In genomic region chr11:96629775-96630174, GRCm38 (mm10) we compare ENCODE assay signal across 8 mouse cellular contexts.
A peak's percentile ranks its signal among the peaks of the same experiment; 100 is the strongest.
DNase-seq lines count a peak whose midpoint lies in the region; ATAC-seq and TF ChIP-seq lines count a peak whose summit lies in the region.

No protein-coding gene starts in this region.

- ATAC-seq in forebrain, embryonic 15.5 days (replicated peaks), result no peak
- ATAC-seq in forebrain, embryonic 11.5 days (replicated peaks; ENCODE audit: low FRiP score), result no peak
- ATAC-seq in neural tube, embryonic 13.5 days (ENCODE audit: low read depth), result peak; percentile 55; the same call in 1 of the 2 replicates
- ATAC-seq in neural tube, embryonic 15.5 days (ENCODE audit: low FRiP score), result no peak
- ATAC-seq in hindbrain, embryonic 11.5 days (ENCODE audit: low FRiP score), result no peak
- ATAC-seq in midbrain, postnatal 0 days (ENCODE audit: low FRiP score), result no peak

- no peak for TF ChIP-seq CTCF in midbrain, postnatal 0 days (IDR thresholded peaks at IDR 0.05)

- peak overlapping the region; percentile 22; the same call in 1 of the 2 replicates for H3K9ac ChIP-seq in forebrain, embryonic 15.5 days (replicated peaks)
- H3K9ac ChIP-seq in forebrain, embryonic 11.5 days (ENCODE audit: low read length), result no peak overlapping the region
- no peak overlapping the region for H3K9ac ChIP-seq in neural tube, embryonic 13.5 days
- H3K9ac ChIP-seq in neural tube, embryonic 15.5 days (replicated peaks), result no peak overlapping the region
- no peak overlapping the region for H3K9ac ChIP-seq in hindbrain, embryonic 11.5 days (ENCODE audit: low read depth, low read length)
- H3K9ac ChIP-seq in midbrain, postnatal 0 days (replicated peaks; ENCODE audit: low read length, poor library complexity, severe bottlenecking), result no peak overlapping the region

- peak overlapping the region; percentile 22; the same call in 1 of the 2 replicates for H3K4me2 ChIP-seq in forebrain, embryonic 15.5 days (replicated peaks)
- no peak overlapping the region for H3K4me2 ChIP-seq in forebrain, embryonic 11.5 days (ENCODE audit: low read depth, low read length, severe bottlenecking)
- no peak overlapping the region for H3K4me2 ChIP-seq in neural tube, embryonic 13.5 days
- H3K4me2 ChIP-seq in neural tube, embryonic 15.5 days, result no peak overlapping the region; the same call in 1 of the 2 replicates
- H3K4me2 ChIP-seq in hindbrain, embryonic 11.5 days (replicated peaks; ENCODE audit: low read depth, low read length), result no peak overlapping the region
- peak overlapping the region; percentile 2; the same call in 1 of the 2 replicates for H3K4me2 ChIP-seq in midbrain, postnatal 0 days (ENCODE audit: low read depth, low read length, poor library complexity, severe bottlenecking)

- no peaks in the 10 kb centered on the region; the same call in 1 of the 2 replicates for H3K27me3 ChIP-seq in forebrain, embryonic 15.5 days
- H3K27me3 ChIP-seq in forebrain, embryonic 11.5 days (ENCODE audit: control insufficient read depth, insufficient read depth, low read length), result no peaks in the 10 kb centered on the region
- H3K27me3 ChIP-seq in neural tube, embryonic 13.5 days, result no peaks in the 10 kb centered on the region
- H3K27me3 ChIP-seq in neural tube, embryonic 15.5 days (replicated peaks), result no peaks in the 10 kb centered on the region
- H3K27me3 ChIP-seq in hindbrain, embryonic 11.5 days (ENCODE audit: control insufficient read depth, insufficient read depth, low read length), result peaks cover 2% of the 10 kb centered on the region; the same call in 1 of the 2 replicates
- 0 out of 2 replicates have a peak, but pooled peaks cover 4% of the 10 kb centered on the region for H3K27me3 ChIP-seq in midbrain, postnatal 0 days (ENCODE audit: insufficient read depth, low read length)

- DNase-seq in forebrain, embryonic 11.5 days (ENCODE audit: low spot score), result no peak
- peak; percentile 61 for DNase-seq in hindbrain, embryonic 11.5 days (ENCODE audit: low spot score)
- DNase-seq in midbrain, postnatal 0 days (ENCODE audit: low spot score), result peak; percentile 66
- no peak for DNase-seq in MN1 (ENCODE audit: low spot score)
- DNase-seq in liver, result no peak

- WGBS in forebrain, embryonic 15.5 days, result 47% methylated on average over 9 of the region's 9 CpGs
- 54% methylated on average over 9 of the region's 9 CpGs for WGBS in forebrain, embryonic 11.5 days
- WGBS in neural tube, embryonic 13.5 days, result 45% methylated on average over 9 of the region's 9 CpGs
- 45% methylated on average over 9 of the region's 9 CpGs for WGBS in neural tube, embryonic 15.5 days
- WGBS in hindbrain, embryonic 11.5 days, result 51% methylated on average over 9 of the region's 9 CpGs
- WGBS in midbrain, postnatal 0 days, result 46% methylated on average over 9 of the region's 9 CpGs

- H3K4me3 ChIP-seq in forebrain, embryonic 15.5 days, result peak overlapping the region; percentile 18; the same call in 1 of the 2 replicates
- no peak overlapping the region for H3K4me3 ChIP-seq in forebrain, embryonic 11.5 days (ENCODE audit: low read depth, low read length)
- H3K4me3 ChIP-seq in neural tube, embryonic 13.5 days, result no peak overlapping the region
- H3K4me3 ChIP-seq in neural tube, embryonic 15.5 days (replicated peaks), result no peak overlapping the region
- H3K4me3 ChIP-seq in hindbrain, embryonic 11.5 days (ENCODE audit: low read depth, low read length), result no peak overlapping the region
- H3K4me3 ChIP-seq in midbrain, postnatal 0 days (ENCODE audit: low read depth, low read length), result no peak overlapping the region

- no peaks in the 10 kb centered on the region for H3K4me1 ChIP-seq in forebrain, embryonic 15.5 days
- no peaks in the 10 kb centered on the region for H3K4me1 ChIP-seq in forebrain, embryonic 11.5 days (replicated peaks; ENCODE audit: control insufficient read depth, insufficient read depth, low read length)
- H3K4me1 ChIP-seq in neural tube, embryonic 13.5 days (replicated peaks), result peaks cover 54% of the 10 kb centered on the region
- peaks cover 48% of the 10 kb centered on the region for H3K4me1 ChIP-seq in neural tube, embryonic 15.5 days
- no peaks in the 10 kb centered on the region for H3K4me1 ChIP-seq in hindbrain, embryonic 11.5 days (replicated peaks; ENCODE audit: control insufficient read depth, insufficient read depth, low read length)
- no peaks in the 10 kb centered on the region for H3K4me1 ChIP-seq in midbrain, postnatal 0 days (ENCODE audit: insufficient read depth, low read length)

- no peak overlapping the region for H3K27ac ChIP-seq in forebrain, embryonic 15.5 days (replicated peaks)
- H3K27ac ChIP-seq in forebrain, embryonic 11.5 days (ENCODE audit: low read depth, low read length), result no peak overlapping the region
- H3K27ac ChIP-seq in neural tube, embryonic 13.5 days (replicated peaks), result no peak overlapping the region
- no peak overlapping the region; the same call in 1 of the 2 replicates for H3K27ac ChIP-seq in neural tube, embryonic 15.5 days (replicated peaks)
- H3K27ac ChIP-seq in hindbrain, embryonic 11.5 days (ENCODE audit: low read depth, low read length), result no peak overlapping the region
- no peak overlapping the region for H3K27ac ChIP-seq in midbrain, postnatal 0 days (ENCODE audit: low read depth, low read length)

- H3K9me3 ChIP-seq in forebrain, embryonic 15.5 days, result no peaks in the 10 kb centered on the region
- no peaks in the 10 kb centered on the region for H3K9me3 ChIP-seq in forebrain, embryonic 11.5 days (ENCODE audit: control insufficient read depth, low read length)
- H3K9me3 ChIP-seq in neural tube, embryonic 13.5 days, result no peaks in the 10 kb centered on the region
- H3K9me3 ChIP-seq in neural tube, embryonic 15.5 days (replicated peaks), result no peaks in the 10 kb centered on the region
- no peaks in the 10 kb centered on the region for H3K9me3 ChIP-seq in hindbrain, embryonic 11.5 days (ENCODE audit: control insufficient read depth, low read length)
- H3K9me3 ChIP-seq in midbrain, postnatal 0 days (ENCODE audit: low read length), result no peaks in the 10 kb centered on the region

- no peaks in the 10 kb centered on the region for H3K36me3 ChIP-seq in forebrain, embryonic 15.5 days
- no peaks in the 10 kb centered on the region for H3K36me3 ChIP-seq in forebrain, embryonic 11.5 days (ENCODE audit: control insufficient read depth, insufficient read depth, low read length)
- H3K36me3 ChIP-seq in neural tube, embryonic 13.5 days, result no peaks in the 10 kb centered on the region
- no peaks in the 10 kb centered on the region for H3K36me3 ChIP-seq in neural tube, embryonic 15.5 days
- H3K36me3 ChIP-seq in hindbrain, embryonic 11.5 days (ENCODE audit: control insufficient read depth, insufficient read depth, low read length), result no peaks in the 10 kb centered on the region
- H3K36me3 ChIP-seq in midbrain, postnatal 0 days (ENCODE audit: insufficient read depth, low read length), result no peaks in the 10 kb centered on the region

Comparison
In these comparisons a context has a peak if more than half of its experiments do, and no peak if none do; other contexts are left out.
1. H3K4me2 ChIP-seq: peak in forebrain, embryonic 15.5 days (single experiment) and midbrain, postnatal 0 days (single experiment); none in forebrain, embryonic 11.5 days (single experiment), neural tube, embryonic 13.5 days (single experiment), neural tube, embryonic 15.5 days (single experiment) and hindbrain, embryonic 11.5 days (single experiment).
2. DNase-seq: peak in hindbrain, embryonic 11.5 days (single experiment) and midbrain, postnatal 0 days (single experiment); none in forebrain, embryonic 11.5 days (single experiment), MN1 (single experiment) and liver (single experiment).